Mouse (Mus musculus): ENCODE results near the gene Dnah17. TPM values are rescaled to one million over a fixed set of nuclear protein-coding genes. Genes with fewer than 3 reads are reported as not detected.

Dnah17 gene
- 0.20 TPM for polyA plus RNA-seq (2017; shearing (Covaris generic))

DNA sequence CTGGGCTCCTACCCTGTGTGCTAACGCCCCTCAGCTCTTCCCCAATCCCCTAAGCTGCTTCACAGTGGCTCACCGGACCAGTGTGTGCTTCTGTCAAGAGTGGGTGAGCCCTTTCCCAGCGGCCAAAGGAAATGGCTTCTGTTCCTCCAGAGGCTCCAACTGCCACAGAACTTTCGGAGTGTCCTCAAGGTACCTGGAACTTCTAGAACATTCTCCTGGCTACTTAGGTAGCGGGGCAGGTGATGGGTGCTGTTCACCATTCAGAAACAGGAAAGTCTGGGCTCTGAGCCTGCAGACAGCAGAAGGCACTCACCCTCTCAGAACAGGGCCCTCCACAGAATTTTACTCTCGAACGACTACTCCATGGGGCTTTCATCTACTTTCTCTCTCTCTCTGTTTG is at the start of gene Dnah17:
Dnah17 (minus strand) TSS at position 101 of the 400 bp plus-strand sequence.

DNA sequence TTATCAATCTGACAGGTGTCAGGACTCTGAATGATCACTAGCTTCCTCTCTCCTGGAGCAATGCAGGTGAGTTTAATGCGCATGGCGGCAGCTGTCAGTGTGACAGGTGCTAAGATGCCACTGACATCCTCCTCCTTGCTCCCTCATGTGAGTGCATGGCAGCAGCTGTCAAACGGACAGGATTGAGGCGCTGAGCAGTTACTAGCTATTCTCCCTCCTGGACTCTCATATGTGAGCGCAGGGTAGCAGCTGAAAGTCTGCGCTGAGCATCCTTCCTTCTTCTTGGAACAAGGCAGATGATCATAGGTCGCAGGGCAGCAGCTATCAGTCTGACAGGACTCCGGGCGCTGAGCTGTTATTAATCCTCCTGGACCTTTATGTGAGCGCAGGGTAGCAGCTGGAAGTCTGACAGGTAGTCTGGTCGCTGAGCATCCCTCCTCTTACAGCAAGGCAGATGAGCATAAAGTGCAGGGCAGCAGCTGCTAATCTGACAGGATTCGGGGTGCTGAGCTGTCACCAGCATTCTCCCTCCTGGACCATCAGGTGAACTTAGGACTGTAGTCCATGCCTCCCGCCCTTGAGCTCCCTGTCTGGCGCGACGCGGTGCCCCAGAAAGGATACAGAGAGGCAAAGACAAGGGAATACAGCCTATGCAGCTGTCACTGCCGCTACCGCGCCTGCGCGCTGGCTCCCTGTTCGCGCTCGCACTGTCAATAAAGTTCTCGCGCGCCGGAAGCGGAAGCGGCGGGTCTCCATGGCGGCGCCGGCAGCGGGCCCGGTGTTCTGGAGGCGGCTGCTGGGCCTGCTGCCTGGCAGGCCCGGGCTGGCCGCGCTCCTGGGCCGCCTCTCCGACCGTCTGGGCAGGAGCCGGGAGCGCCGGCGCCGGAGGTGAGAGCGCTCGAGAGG is 144.1 kb downstream of the Dnah17 start, which contains the start of gene Pgs1:
Pgs1 (plus strand) TSS at position 167 of the 906 bp plus-strand sequence.

Other genes starting within 250 kb of the Dnah17 start
- gene Socs3, start 160.6 kb downstream of the Dnah17 start, polyA plus RNA-seq (2017; shearing (Covaris generic)): 466 TPM
- 40.1 TPM for gene Pgs1, start 144.3 kb downstream of the Dnah17 start, polyA plus RNA-seq (2017; shearing (Covaris generic))
- 214 TPM for gene Cyth1, start 118.0 kb upstream of the Dnah17 start, polyA plus RNA-seq (2017; shearing (Covaris generic))
- gene Usp36, start 159.6 kb upstream of the Dnah17 start, polyA plus RNA-seq (2017; shearing (Covaris generic)): 106 TPM
- not detected for gene Cep295nl, start 211.9 kb upstream of the Dnah17 start, polyA plus RNA-seq (2017; shearing (Covaris generic))
- 34.2 TPM for gene Timp2, start 225.1 kb upstream of the Dnah17 start, polyA plus RNA-seq (2017; shearing (Covaris generic))